Mouse (Mus musculus) testis, postnatal 14 days (tissue): ENCODE results near the gene Ercc6l2.

ENCODE experiments used
- DNase-seq: peaks from one replicate; pipeline ENCODE4 v3.0.0; 2021; ENCODE audit warnings: low spot score

The Ercc6l2 gene

GRCm38 (mm10) chr13:63814746-63815681 is at the start of gene Ercc6l2:
Ercc6l2 (plus strand) TSS chr13:63815240.
- peak; percentile 99 for DNase-seq

GRCm38 (mm10) chr13:63766065-63766464 is 49.0 kb upstream of the Ercc6l2 start:
- no peak for DNase-seq

- no peak for DNase-seq
These were observed 44.0 kb upstream of the Ercc6l2 start for GRCm38 (mm10) chr13:63771009-63771408.

GRCm38 (mm10) chr13:63778925-63779324 is 36.1 kb upstream of the Ercc6l2 start:
- DNase-seq, result no peak

GRCm38 (mm10) chr13:63779376-63780291 is 35.4 kb upstream of the Ercc6l2 start:
- no peak for DNase-seq

GRCm38 (mm10) chr13:63792234-63792831 is 22.7 kb upstream of the Ercc6l2 start:
- DNase-seq, result no peak

- no peak for DNase-seq
These were observed 21.4 kb upstream of the Ercc6l2 start for GRCm38 (mm10) chr13:63793345-63794308.

- DNase-seq, result no peak
These were observed 16.4 kb upstream of the Ercc6l2 start for GRCm38 (mm10) chr13:63798677-63799076.

GRCm38 (mm10) chr13:63799940-63800339 is 15.1 kb upstream of the Ercc6l2 start:
- DNase-seq, result no peak

- no peak for DNase-seq
These were observed 13.8 kb upstream of the Ercc6l2 start for GRCm38 (mm10) chr13:63801289-63801688.

- DNase-seq, result no peak
These were observed 7.8 kb upstream of the Ercc6l2 start for GRCm38 (mm10) chr13:63807233-63807632.

- no peak for DNase-seq
These were observed 7.1 kb upstream of the Ercc6l2 start for GRCm38 (mm10) chr13:63807979-63808378.

- DNase-seq, result no peak
These were observed 3.6 kb upstream of the Ercc6l2 start for GRCm38 (mm10) chr13:63811477-63811876.

GRCm38 (mm10) chr13:63815931-63816330 is 891 bp downstream of the Ercc6l2 start:
- no peak for DNase-seq

- DNase-seq, result no peak
These were observed 30.7 kb downstream of the Ercc6l2 start for GRCm38 (mm10) chr13:63845758-63846157.

- no peak for DNase-seq
These were observed 35.4 kb downstream of the Ercc6l2 start for GRCm38 (mm10) chr13:63850308-63851011.

- DNase-seq, result no peak
These were observed 57.7 kb downstream of the Ercc6l2 start for GRCm38 (mm10) chr13:63872585-63873282.

- no peak for DNase-seq
These were observed 62.1 kb downstream of the Ercc6l2 start for GRCm38 (mm10) chr13:63877138-63877537.

- no peak for DNase-seq
These were observed 64.2 kb downstream of the Ercc6l2 start for GRCm38 (mm10) chr13:63879105-63879863.
